Mouse (Mus musculus): ENCODE measurements around the gene Bnipl.

Bnipl gene

GRCm38 (mm10) chr3:95208286-95208685 lies 42.7 kb downstream of the Bnipl start:
- no peak for DNase-seq

GRCm38 (mm10) chr3:95203880-95204279 lies 47.1 kb downstream of the Bnipl start:
- DNase-seq = peak; percentile 52

- no peak for DNase-seq
Observed at GRCm38 (mm10) chr3:95200562-95200961, 50.4 kb downstream of the Bnipl start.

- DNase-seq = no peak
Observed at GRCm38 (mm10) chr3:95200132-95200531, 50.9 kb downstream of the Bnipl start.

- no peak for DNase-seq
Observed at GRCm38 (mm10) chr3:95199101-95199500, 51.9 kb downstream of the Bnipl start.

GRCm38 (mm10) chr3:95195772-95196171 lies 55.2 kb downstream of the Bnipl start:
- DNase-seq = no peak

GRCm38 (mm10) chr3:95194721-95195135 lies 56.3 kb downstream of the Bnipl start:
- no peak for DNase-seq

Data from right cerebral cortex, adult 18-20 months (tissue).